Mouse (Mus musculus): ENCODE results near the gene Cd55b. TPM values are rescaled to one million over a fixed set of nuclear protein-coding genes. Genes with fewer than 3 reads are reported as not detected.

Cd55b gene
- 0.79 and 1.8 TPM in 2 replicates for total RNA-seq (2023)

DNA sequence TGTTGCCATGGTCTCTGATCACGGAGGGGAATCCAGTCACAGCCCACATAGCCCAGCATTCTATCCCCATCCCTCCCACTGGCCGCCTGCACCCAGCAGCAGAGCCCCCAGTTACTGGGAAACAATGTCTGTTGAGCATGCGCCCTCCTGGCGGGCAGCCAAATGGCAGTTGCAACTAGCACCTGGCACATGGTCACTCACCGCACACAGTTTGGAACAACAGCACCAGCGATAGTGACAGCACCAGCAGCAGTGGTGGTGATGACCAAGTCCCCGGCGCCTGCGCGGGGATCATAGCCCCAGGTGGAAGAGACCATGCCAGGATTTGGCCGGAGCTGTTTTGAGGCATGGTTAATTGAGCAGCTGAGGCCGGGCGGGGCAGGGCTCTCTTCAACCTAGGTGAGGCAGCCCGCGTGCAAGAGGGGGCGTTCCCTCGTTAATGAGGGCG, at the start of gene Cd55b:
Gene Cd55b, minus strand, starts transcription at position 346 of the 448 bp plus-strand sequence.

DNA sequence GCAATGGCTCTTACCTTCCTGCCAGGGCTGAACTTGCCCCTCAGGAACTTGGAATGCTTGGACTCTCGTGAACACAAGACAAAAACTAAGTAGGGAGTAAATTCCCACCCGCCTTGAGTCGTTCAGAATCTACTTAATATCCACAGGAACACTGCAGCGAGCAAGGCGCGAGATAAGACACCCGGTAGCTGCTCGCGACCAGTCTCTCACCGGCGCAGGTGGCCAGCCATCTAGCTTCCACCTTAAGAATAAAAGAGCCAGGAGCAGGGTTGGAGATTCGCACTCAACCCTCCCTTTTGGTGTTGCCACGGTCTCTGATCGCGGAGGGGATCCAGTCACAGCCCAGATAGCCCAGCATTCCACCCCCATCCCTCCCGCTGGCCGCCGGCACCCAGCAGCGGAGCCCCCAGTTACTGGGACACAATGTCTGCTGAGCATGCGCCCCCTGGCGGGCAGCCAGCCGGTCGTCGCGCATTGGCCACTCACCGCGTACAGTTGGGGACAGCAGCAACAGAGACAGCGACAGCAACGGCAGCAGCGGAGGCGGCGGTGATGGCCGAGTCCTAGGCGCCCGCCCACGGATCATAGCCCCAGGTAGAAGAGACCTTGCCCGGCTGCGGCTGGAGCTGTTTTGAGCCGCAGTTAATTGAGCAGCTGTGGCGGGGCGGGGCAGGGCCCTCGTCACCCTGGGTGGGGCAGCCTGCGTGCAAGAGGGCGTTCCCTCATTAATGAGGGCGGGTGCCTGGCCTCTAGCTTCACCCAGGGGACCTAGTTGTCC, 39.5 kb upstream of the Cd55b start, which contains the start of gene Cd55:
Gene Cd55, minus strand, starts transcription at position 661 of the 778 bp plus-strand sequence.

Other genes starting within 250 kb of the Cd55b start
- 53.9 and 70.3 TPM in 2 replicates for gene Cd55, start 39.7 kb upstream of the Cd55b start, total RNA-seq (2023)
- gene Zp3r, start 206.6 kb upstream of the Cd55b start, total RNA-seq (2023), result not detected in 2 replicates
- gene C4bp, start 238.6 kb upstream of the Cd55b start, total RNA-seq (2023), result not detected in 2 replicates